Mouse (Mus musculus) right cerebral cortex, adult 18-20 months (tissue): Measurements from ENCODE around the gene Wbp2.
"Not testable (repeated sequence)": the region's sequence is repeated elsewhere in the genome, so short reads cannot be mapped to it uniquely, and the experiment has no call there.

Experiments
- DNase-seq: peaks from one replicate; pipeline ENCODE4 v3.0.0; 2022; ENCODE audit warnings: mixed read lengths

The Wbp2 gene

GRCm38 (mm10) chr11:116109441-116110081 lies 22.8 kb upstream of the Wbp2 start:
- DNase-seq: no peak

DNA sequence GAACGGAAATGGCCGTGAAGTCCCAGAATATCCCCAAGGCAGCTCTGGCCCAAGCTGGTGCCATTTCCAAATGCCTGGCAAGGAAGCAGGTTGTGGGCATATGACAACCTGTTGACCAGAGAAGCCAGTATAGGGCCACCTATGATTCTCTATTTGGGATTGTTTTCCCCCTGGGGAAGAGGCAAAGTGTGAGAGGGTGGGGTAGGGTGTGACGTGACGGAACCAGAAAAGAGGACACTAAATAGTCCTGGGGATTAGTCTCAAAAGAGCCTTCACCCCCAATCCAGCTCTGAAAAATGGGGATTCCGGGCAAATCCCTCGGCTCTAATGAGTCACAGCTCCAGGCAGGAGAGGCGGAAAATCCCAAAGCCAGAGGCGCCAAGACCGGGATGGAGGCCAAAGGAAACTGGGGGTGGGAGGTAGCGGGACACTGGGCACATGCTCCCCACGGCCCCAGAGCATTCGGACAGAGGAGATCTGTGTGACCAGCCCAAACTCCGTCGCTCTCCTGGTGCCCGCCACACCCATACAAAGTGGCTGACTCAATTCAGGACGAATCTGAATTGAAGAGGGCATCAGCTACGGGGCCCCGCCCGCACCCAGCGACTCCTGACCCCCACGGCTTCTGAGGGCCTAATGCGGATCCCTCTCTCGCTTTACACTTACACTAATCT lies 21.8 kb upstream of the Wbp2 start:
- DNase-seq: peak; percentile 48

- no peak for DNase-seq
Observed at GRCm38 (mm10) chr11:116107777-116108285, 21.0 kb upstream of the Wbp2 start.

DNA sequence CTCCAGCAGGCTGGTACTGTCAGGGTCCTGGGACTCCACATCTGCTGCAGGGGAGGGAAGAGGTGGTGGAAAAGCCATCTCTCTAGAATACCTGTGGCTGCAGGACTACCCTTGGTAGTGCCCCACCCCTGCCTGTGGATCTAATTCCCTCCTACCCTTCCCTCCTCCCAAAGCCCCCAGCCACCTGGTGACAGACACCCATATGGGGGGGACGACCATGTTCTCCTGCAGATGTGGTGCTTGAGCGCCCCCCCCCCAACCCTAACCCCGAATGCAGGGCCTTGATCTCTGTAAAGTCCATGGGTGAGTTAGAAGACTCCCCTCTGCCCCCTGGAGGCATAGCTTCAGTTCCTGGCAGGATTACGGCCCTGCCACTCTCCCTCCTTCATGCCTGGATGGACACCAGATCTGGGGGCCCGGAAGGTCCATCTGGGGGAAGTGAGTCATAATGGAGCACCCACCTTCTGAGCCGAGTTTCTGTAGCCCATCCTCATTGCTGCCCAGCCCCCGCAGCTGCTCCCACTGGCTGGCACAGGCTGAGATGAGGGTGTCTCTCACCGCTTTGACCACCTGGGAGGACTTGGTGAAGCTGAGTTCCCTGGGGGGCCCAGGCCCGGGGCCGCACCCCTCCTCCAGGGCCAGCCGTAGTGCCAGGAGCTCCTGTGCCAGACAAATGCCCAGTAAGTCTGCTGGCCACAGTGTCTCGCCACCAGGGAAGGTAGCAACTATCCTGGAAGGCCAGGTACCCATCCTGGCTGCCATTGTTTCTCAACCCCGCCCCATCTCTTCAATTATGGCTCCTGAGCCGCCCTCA lies 20.4 kb upstream of the Wbp2 start:
- no peak for DNase-seq

- no peak for DNase-seq
Observed at GRCm38 (mm10) chr11:116106154-116106962, 19.6 kb upstream of the Wbp2 start.

- no peak for DNase-seq
Observed at GRCm38 (mm10) chr11:116105065-116105464, 18.3 kb upstream of the Wbp2 start.

DNA sequence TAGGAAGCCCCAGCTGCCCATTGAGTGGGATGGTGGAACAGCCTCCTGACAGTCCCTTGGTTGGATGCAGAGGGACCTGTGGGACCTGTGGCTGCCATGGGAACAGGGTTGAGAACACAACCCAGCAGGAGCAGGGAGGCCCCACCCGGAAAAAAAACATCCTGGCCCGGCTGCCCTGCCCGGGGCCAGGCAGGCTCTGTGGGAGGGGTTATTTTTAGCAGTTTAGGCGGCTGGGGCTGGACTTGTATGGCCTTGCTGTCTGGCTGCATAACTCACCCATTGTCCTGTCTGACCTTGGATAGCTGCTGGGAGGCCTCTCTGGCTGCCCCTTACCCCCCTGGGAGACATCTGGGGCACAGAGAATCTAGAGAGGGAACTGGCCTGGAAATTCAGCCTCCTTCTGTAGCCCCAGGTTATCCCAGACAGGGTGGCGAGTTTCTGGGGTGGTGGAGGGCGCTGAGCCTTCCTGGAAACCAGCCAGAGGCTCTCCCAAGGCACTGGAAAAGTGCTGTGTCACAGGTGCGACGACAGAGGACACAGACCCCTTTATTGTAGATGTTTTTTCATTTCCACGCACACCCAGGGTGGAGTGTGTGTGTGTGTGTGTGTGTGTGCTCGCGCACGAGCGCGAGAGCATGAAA lies 17.3 kb upstream of the Wbp2 start:
- no peak for DNase-seq

DNA sequence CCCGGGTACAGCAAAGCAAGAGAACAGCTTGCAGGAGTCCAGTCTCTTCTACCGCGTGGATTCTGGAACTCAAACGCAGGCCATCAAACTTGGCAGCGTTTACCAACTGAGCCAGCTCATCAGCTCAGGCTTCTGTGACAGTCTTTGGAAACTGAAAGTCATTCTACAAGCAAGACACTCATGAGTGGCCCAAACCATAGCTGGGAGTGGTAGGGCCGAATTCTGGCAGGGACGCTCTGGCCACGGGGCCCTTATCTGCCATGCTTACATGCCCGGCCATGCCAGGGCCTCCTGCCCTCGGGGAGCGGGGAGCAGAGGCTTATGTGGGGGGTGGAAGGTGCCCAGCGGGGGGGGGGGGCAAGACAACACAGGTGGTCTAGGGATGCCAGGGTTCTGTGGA lies 16.8 kb upstream of the Wbp2 start:
- DNase-seq: no peak

GRCm38 (mm10) chr11:116102472-116102871 lies 15.7 kb upstream of the Wbp2 start:
- no peak for DNase-seq

GRCm38 (mm10) chr11:116101931-116102381 lies 15.2 kb upstream of the Wbp2 start:
- DNase-seq: no peak

DNA sequence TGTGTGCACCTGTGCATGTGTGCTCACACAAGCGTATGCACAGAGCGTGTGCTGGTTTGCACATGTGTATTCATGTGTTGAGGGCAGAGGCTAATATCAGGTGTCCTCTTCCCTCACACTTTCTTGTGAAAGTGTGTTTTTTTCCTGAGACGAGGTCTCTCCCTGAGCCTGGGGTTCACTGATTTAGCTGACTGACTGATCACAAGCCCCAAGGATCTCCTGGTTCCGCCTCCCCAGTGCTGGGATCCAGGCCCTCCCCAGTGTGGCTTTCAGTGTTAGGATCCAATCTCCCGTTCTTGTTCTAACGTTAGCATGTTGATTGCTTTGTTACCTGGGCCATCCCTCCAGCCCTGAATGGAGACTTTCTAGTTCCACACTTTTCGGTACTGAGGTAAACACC lies 14.0 kb upstream of the Wbp2 start:
- no peak for DNase-seq

- no peak for DNase-seq
Observed at GRCm38 (mm10) chr11:116100385-116100784, 13.6 kb upstream of the Wbp2 start.

GRCm38 (mm10) chr11:116099462-116099861 lies 12.7 kb upstream of the Wbp2 start:
- no peak for DNase-seq

GRCm38 (mm10) chr11:116098711-116099460 lies 12.1 kb upstream of the Wbp2 start:
- DNase-seq: no peak

DNA sequence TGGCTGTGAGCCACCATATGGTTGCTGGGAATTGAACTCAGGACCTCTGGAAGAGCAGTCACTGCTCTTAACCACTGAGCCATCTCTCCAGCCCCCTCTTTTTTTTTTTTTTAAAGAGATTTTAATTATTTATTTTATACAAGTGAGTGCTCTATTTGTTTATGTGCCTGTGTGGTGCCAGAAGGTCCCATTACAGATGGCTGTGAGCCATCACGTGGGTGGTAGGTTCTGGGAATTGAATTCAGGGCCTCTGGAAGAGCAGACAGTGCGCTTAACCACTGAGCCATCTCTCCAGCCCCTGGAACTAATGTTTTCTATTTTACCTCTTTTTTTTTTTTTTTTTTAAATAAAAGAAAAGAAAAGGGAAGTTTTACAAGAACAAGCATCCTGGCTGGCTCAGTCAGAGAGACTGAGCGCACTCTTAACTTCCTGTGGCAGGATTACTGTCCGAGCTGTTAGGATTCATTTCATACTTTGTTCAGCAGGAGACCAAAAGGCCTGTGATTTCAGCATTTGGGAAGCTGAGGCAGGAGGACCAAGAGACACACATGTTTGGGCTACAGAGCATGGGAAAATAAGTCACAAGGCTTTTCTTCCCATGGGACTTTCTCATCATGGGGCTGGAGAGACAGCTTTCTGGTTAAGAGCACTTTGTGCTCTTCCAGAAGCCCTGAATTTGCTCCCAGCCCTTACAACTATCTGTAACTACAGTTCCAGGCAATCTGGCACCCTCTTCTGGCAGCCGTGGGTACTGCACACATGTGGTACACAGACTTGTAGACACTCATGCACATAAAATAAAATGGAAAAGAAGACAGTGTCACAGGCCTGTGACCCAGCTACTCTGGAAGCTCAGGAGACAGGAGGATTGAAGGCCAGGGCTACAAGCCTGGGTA lies 9.7 kb upstream of the Wbp2 start:
- no peak for DNase-seq

GRCm38 (mm10) chr11:116095573-116095972 lies 8.8 kb upstream of the Wbp2 start:
- DNase-seq: no peak

- DNase-seq: no peak
Observed at GRCm38 (mm10) chr11:116093771-116094565, 7.2 kb upstream of the Wbp2 start.

DNA sequence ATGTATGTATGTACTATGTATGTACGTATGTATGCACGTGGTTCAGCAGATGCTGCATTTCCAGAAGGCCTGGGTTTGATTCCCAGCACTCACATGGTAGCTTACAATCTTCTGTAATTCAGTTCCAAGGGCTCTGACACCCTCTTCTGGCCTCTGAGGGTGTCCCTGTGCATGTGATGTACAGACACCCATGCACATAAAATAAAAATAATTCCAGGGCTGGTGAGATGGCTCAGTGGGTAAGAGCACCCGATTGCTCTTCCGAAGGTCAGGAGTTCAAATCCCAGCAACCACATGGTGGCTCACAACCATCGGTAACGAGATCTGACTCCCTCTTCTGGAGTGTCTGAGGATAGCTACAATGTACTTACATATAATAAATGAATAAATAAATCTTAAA lies 6.2 kb upstream of the Wbp2 start:
- not testable (repeated sequence) for DNase-seq

- no peak for DNase-seq
Observed at GRCm38 (mm10) chr11:116091591-116091990, 4.8 kb upstream of the Wbp2 start.
